Comparison of ENCODE assay signal across 19 mouse cellular contexts in the genomic region with DNA sequence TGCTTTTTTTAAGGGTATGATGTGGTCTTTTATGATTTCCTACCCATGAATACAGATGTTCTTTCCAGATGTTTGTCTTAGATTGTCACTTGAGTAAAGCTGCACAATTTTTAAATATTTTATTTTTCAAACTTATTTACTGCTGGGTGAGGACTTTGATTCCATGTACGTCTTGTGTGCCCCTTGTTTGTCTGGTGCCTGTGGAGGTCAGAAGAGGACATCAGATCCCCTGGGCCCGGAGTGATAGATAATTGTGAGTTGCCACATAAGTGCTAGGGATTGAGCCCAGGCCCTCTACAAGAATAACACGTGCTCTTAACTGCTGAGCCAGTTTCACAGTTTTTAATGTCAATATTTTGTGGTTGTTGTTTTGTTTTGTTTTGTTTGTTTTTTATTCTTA.
"Had no signal": no experiment of that assay in that cellular context is flagged by ENCODE, and none has a peak within 500 bp of the region (broad histone marks: within the 10 kb centered on the region; RNA-seq: fewer than 3 reads in every experiment).

No protein-coding gene starts in this region.

- H3K27me3 ChIP-seq: liver, embryonic 13.5 days; liver, embryonic 15.5 days; megakaryocyte, embryonic 14.5 days; midbrain, embryonic 12.5 days; neural tube, embryonic 12.5 days; stomach, embryonic 15.5 days had no signal

- DNase-seq: liver; liver, embryonic 13.5 days; liver, postnatal 0 days; midbrain, embryonic 14.5 days; right cerebral cortex, postnatal 14 days; thymus, adult 2 months; thymus, postnatal 25 days; thymus, postnatal 4 days had no signal

- H3K4me3 ChIP-seq: liver, embryonic 13.5 days; liver, embryonic 15.5 days; megakaryocyte, embryonic 14.5 days; midbrain, embryonic 10.5 days; midbrain, embryonic 12.5 days; myocyte; neural tube, embryonic 12.5 days; stomach, embryonic 15.5 days had no signal

- H3K4me2 ChIP-seq: liver, embryonic 11.5 days; liver, embryonic 13.5 days; liver, embryonic 15.5 days; midbrain, embryonic 12.5 days; neural tube, embryonic 12.5 days; stomach, embryonic 15.5 days had no signal

- H3K9me3 ChIP-seq: liver, embryonic 13.5 days; liver, embryonic 15.5 days; midbrain, embryonic 10.5 days; midbrain, embryonic 12.5 days; neural tube, embryonic 12.5 days; stomach, embryonic 15.5 days had no signal

- H3K36me3 ChIP-seq: liver, embryonic 13.5 days; liver, embryonic 15.5 days; midbrain, embryonic 10.5 days; midbrain, embryonic 12.5 days; neural tube, embryonic 12.5 days; stomach, embryonic 15.5 days had no signal

- ATAC-seq: liver, postnatal 0 days; midbrain, embryonic 16.5 days had no signal

- H3K27ac ChIP-seq: liver, embryonic 13.5 days; liver, embryonic 15.5 days; macrophage; midbrain, embryonic 10.5 days; midbrain, embryonic 12.5 days; neural tube, embryonic 12.5 days; stomach, embryonic 15.5 days; stomach, postnatal 0 days had no signal

- H3K4me1 ChIP-seq: liver, embryonic 13.5 days; liver, embryonic 15.5 days; midbrain, embryonic 10.5 days; midbrain, embryonic 12.5 days; neural tube, embryonic 12.5 days; stomach, embryonic 15.5 days had no signal

- H3K9ac ChIP-seq: liver, embryonic 13.5 days; liver, embryonic 15.5 days; liver, postnatal 0 days; midbrain, embryonic 12.5 days; neural tube, embryonic 12.5 days; stomach, embryonic 15.5 days had no signal
